ENCODE assay signal across 8 mouse cellular contexts in the genomic region with DNA sequence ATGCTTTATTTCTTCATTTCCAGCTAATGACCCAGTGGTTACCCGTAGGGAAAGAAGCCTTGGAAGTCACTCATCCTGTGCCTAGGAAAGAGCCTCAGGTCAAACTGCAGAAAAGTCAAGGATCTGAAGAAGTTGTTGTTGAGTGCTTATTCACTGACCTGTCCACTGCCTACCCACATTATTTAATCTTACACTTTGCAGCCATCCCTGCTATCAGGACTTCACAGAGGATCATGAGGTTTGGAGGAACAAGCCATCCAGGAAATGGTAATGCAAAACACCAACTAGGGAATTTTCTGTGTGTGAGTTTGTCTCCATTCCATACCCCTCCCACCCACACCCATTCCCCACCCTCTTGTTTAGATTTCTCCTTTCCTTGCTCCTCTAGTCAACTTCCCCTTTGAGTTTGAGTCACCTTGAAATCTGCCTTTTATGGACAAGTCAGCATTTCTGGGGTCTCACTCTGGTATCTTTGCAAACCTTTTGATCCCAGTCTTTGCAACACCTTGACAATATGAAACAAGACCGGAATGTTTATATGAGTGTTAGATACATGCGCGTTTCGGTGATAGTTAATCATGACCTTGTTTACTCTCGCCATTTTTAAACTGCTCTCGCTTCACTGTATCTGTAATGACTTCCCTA. TPM values are rescaled to one million over a fixed set of nuclear protein-coding genes. Genes with fewer than 3 reads are reported as not detected.
DNase-seq lines count a peak whose midpoint lies in the region; ATAC-seq and TF ChIP-seq lines count a peak whose summit lies in the region.

No protein-coding gene starts in this region.

- no peak for ATAC-seq in forebrain, embryonic 12.5 days (ENCODE audit: low FRiP score)
- no peak for ATAC-seq in lung, embryonic 15.5 days (ENCODE audit: borderline replicate concordance, extremely low read depth, low FRiP score, low TSS enrichment)
- no peak for ATAC-seq in intestine, embryonic 16.5 days

- H3K4me3 ChIP-seq in forebrain, embryonic 10.5 days = peak overlapping the region; percentile 88
- no peak overlapping the region for H3K4me3 ChIP-seq in forebrain, embryonic 12.5 days (replicated peaks)
- peak overlapping the region; percentile 91 for H3K4me3 ChIP-seq in lung, embryonic 15.5 days
- H3K4me3 ChIP-seq in intestine, embryonic 16.5 days (ENCODE audit: low read length) = peak overlapping the region; percentile 86; the same call in 1 of the 2 replicates
- H3K4me3 ChIP-seq in small intestine, adult 2 months (ENCODE audit: low read depth, low read length) = no peak overlapping the region

- H3K27me3 ChIP-seq in forebrain, embryonic 10.5 days (ENCODE audit: poor library complexity, severe bottlenecking) = peaks cover 36% of the 10 kb centered on the region
- H3K27me3 ChIP-seq in forebrain, embryonic 12.5 days = peaks cover 7% of the 10 kb centered on the region
- no peaks in the 10 kb centered on the region for H3K27me3 ChIP-seq in lung, embryonic 15.5 days
- H3K27me3 ChIP-seq in intestine, embryonic 16.5 days (replicated peaks; ENCODE audit: control insufficient read depth, insufficient read depth, low read length) = no peaks in the 10 kb centered on the region
- H3K27me3 ChIP-seq in small intestine, adult 2 months (ENCODE audit: control insufficient read depth, insufficient read depth, low read length) = no peaks in the 10 kb centered on the region

- no peak overlapping the region for H3K27ac ChIP-seq in forebrain, embryonic 10.5 days
- no peak overlapping the region for H3K27ac ChIP-seq in forebrain, embryonic 12.5 days
- peak overlapping the region; percentile 90; the same call in 1 of the 2 replicates for H3K27ac ChIP-seq in lung, embryonic 15.5 days
- H3K27ac ChIP-seq in intestine, embryonic 16.5 days (ENCODE audit: low read length) = peak overlapping the region; percentile 50; the same call in 1 of the 2 replicates
- H3K27ac ChIP-seq in small intestine, adult 2 months (ENCODE audit: insufficient read depth, low read depth, low read length) = peak overlapping the region; percentile 80

- WGBS in forebrain, embryonic 10.5 days = 86% methylated on average over 7 of the region's 7 CpGs
- 86% methylated on average over 7 of the region's 7 CpGs for WGBS in forebrain, embryonic 12.5 days
- 51% methylated on average over 7 of the region's 7 CpGs for WGBS in lung, embryonic 15.5 days
- 50% methylated on average over 7 of the region's 7 CpGs for WGBS in intestine, embryonic 16.5 days
- WGBS in small intestine, adult 2 months = 23% methylated on average over 7 of the region's 7 CpGs

- H3K36me3 ChIP-seq in forebrain, embryonic 10.5 days (replicated peaks) = no peaks in the 10 kb centered on the region
- no peaks in the 10 kb centered on the region for H3K36me3 ChIP-seq in forebrain, embryonic 12.5 days (replicated peaks)
- no peaks in the 10 kb centered on the region for H3K36me3 ChIP-seq in lung, embryonic 15.5 days
- no peaks in the 10 kb centered on the region for H3K36me3 ChIP-seq in intestine, embryonic 16.5 days (ENCODE audit: control insufficient read depth, insufficient read depth, low read length)
- no peaks in the 10 kb centered on the region for H3K36me3 ChIP-seq in small intestine, adult 2 months (ENCODE audit: control insufficient read depth, insufficient read depth, low read length)

- TF ChIP-seq CTCF in small intestine, adult 2 months (IDR thresholded peaks at IDR 0.05; ENCODE audit: extremely low read depth, insufficient read length, insufficient replicate concordance, low read depth, low read length) = no peak

- TF ChIP-seq POLR2A in small intestine, adult 2 months (IDR thresholded peaks at IDR 0.05; ENCODE audit: low read depth, low read length) = no peak

- no peak overlapping the region for H3K4me2 ChIP-seq in forebrain, embryonic 12.5 days
- peak overlapping the region; percentile 93 for H3K4me2 ChIP-seq in lung, embryonic 15.5 days
- peak overlapping the region; percentile 82; the same call in 1 of the 2 replicates for H3K4me2 ChIP-seq in intestine, embryonic 16.5 days (ENCODE audit: low read depth, low read length)

- no peak for DNase-seq in forebrain, embryonic 10.5 days (ENCODE audit: extremely low spot score, low spot score)
- no peak for DNase-seq in lung, postnatal 10 days
- DNase-seq in right cerebral cortex, adult 18-20 months = no peak
- DNase-seq in thymus, postnatal 10 days (ENCODE audit: low spot score in 2 of 2) = no peak

- no peaks in the 10 kb centered on the region for H3K9me3 ChIP-seq in forebrain, embryonic 10.5 days
- no peaks in the 10 kb centered on the region for H3K9me3 ChIP-seq in forebrain, embryonic 12.5 days
- no peaks in the 10 kb centered on the region for H3K9me3 ChIP-seq in lung, embryonic 15.5 days
- no peaks in the 10 kb centered on the region for H3K9me3 ChIP-seq in intestine, embryonic 16.5 days (ENCODE audit: control insufficient read depth, low read length)

- no peak overlapping the region for H3K9ac ChIP-seq in forebrain, embryonic 12.5 days
- 0 out of 2 replicates have a peak overlapping the region, but pooled peaks have one; percentile 72 for H3K9ac ChIP-seq in lung, embryonic 15.5 days
- no peak overlapping the region for H3K9ac ChIP-seq in intestine, embryonic 16.5 days (ENCODE audit: low read depth, low read length)

- peaks cover 31% of the 10 kb centered on the region for H3K4me1 ChIP-seq in forebrain, embryonic 10.5 days
- peaks cover 22% of the 10 kb centered on the region for H3K4me1 ChIP-seq in forebrain, embryonic 12.5 days
- peaks cover 24% of the 10 kb centered on the region for H3K4me1 ChIP-seq in lung, embryonic 15.5 days
- peaks cover 15% of the 10 kb centered on the region for H3K4me1 ChIP-seq in intestine, embryonic 16.5 days (ENCODE audit: control insufficient read depth, insufficient read depth, low read length)
- peaks cover 12% of the 10 kb centered on the region; the same call in 1 of the 2 replicates for H3K4me1 ChIP-seq in small intestine, adult 2 months (ENCODE audit: control insufficient read depth, insufficient read depth, insufficient read length, low read length)

RNA-seq across cellular contexts. Expression of a gene that starts 1.3 kb away (rescaled TPM):
- 9.9 and 10.4 TPM in 2 replicates for polyA plus RNA-seq in forebrain, embryonic 10.5 days (2016; fragmentation: Nextera tagmentation; extraction: Ambion mirVana)
- 18.0 and 19.1 TPM in 2 replicates for polyA plus RNA-seq in forebrain, embryonic 12.5 days (2016; fragmentation: Nextera tagmentation; extraction: Ambion mirVana)
- 39.1 and 40.9 TPM in 2 replicates for polyA plus RNA-seq in lung, embryonic 15.5 days (2015; fragmentation: Nextera tagmentation; extraction: Ambion mirVana)
- polyA plus RNA-seq in intestine, embryonic 16.5 days (2015; fragmentation: Nextera tagmentation; extraction: Ambion mirVana) = 17.2 and 22.0 TPM in 2 replicates
- polyA plus RNA-seq in small intestine, adult 2 months (2012; rRNA removed) = 23.1 and 71.5 TPM in 2 replicates

Comparison
In these comparisons a context has a peak if more than half of its experiments do, and no peak if none do; other contexts are left out.
1. H3K4me3 ChIP-seq: peak in forebrain, embryonic 10.5 days (single experiment), lung, embryonic 15.5 days (single experiment) and intestine, embryonic 16.5 days (single experiment); none in forebrain, embryonic 12.5 days (single experiment) and small intestine, adult 2 months (single experiment).
2. H3K27ac ChIP-seq: peak in lung, embryonic 15.5 days (single experiment), intestine, embryonic 16.5 days (single experiment) and small intestine, adult 2 months (single experiment); none in forebrain, embryonic 10.5 days (single experiment) and forebrain, embryonic 12.5 days (single experiment).